Mouse (Mus musculus): Measurements from ENCODE around the gene Phkb.
A peak's percentile ranks its signal among the peaks of the same experiment; 100 is the strongest.
"Not testable (repeated sequence)": the region's sequence is repeated elsewhere in the genome, so short reads cannot be mapped to it uniquely, and the experiment has no call there.

Gene Phkb

GRCm38 (mm10) chr8:85840657-85841488 is at the start of gene Phkb, which contains the start of gene Itfg1:
Phkb (plus strand) TSS chr8:85840959.
Itfg1 (minus strand) TSS chr8:85840921.
- peak; percentile 94 to 95 for DNase-seq

GRCm38 (mm10) chr8:85796392-85796791 is 44.4 kb upstream of the Phkb start:
- DNase-seq = not testable (repeated sequence)

GRCm38 (mm10) chr8:85800164-85800563 is 40.6 kb upstream of the Phkb start:
- DNase-seq = no peak

- no peak for DNase-seq
Measured at GRCm38 (mm10) chr8:85801408-85801807, 39.4 kb upstream of the Phkb start.

GRCm38 (mm10) chr8:85813621-85814020 is 27.1 kb upstream of the Phkb start:
- no peak for DNase-seq

- peak in 1 of 2 experiments; percentile 18 for DNase-seq
Measured at GRCm38 (mm10) chr8:85839916-85840656, 673 bp upstream of the Phkb start.

GRCm38 (mm10) chr8:85841489-85841795 is 683 bp downstream of the Phkb start:
- DNase-seq = peak in 1 of 2 experiments; percentile 16

- DNase-seq = no peak
Measured at GRCm38 (mm10) chr8:85845887-85846286, 5.1 kb downstream of the Phkb start.

GRCm38 (mm10) chr8:85854220-85855123 is 13.7 kb downstream of the Phkb start:
- DNase-seq = no peak

GRCm38 (mm10) chr8:85857227-85857896 is 16.6 kb downstream of the Phkb start:
- not testable (repeated sequence) for DNase-seq

GRCm38 (mm10) chr8:85860612-85861011 is 19.9 kb downstream of the Phkb start:
- DNase-seq = no peak

GRCm38 (mm10) chr8:85862381-85862780 is 21.6 kb downstream of the Phkb start:
- DNase-seq = no peak

GRCm38 (mm10) chr8:85871660-85872059 is 30.9 kb downstream of the Phkb start:
- DNase-seq = no peak

GRCm38 (mm10) chr8:85877976-85878375 is 37.2 kb downstream of the Phkb start:
- DNase-seq = no peak

GRCm38 (mm10) chr8:85879624-85880023 is 38.9 kb downstream of the Phkb start:
- no peak for DNase-seq

GRCm38 (mm10) chr8:85884811-85885210 is 44.1 kb downstream of the Phkb start:
- no peak for DNase-seq

GRCm38 (mm10) chr8:85897636-85898035 is 56.9 kb downstream of the Phkb start:
- DNase-seq = no peak

GRCm38 (mm10) chr8:85924991-85925390 is 84.2 kb downstream of the Phkb start:
- DNase-seq = no peak

GRCm38 (mm10) chr8:85925574-85925973 is 84.8 kb downstream of the Phkb start:
- DNase-seq = no peak

- no peak for DNase-seq
Measured at GRCm38 (mm10) chr8:85926107-85926506, 85.3 kb downstream of the Phkb start.

- DNase-seq = no peak
Measured at GRCm38 (mm10) chr8:85936148-85936547, 95.4 kb downstream of the Phkb start.

- DNase-seq = no peak
Measured at GRCm38 (mm10) chr8:85937343-85937742, 96.6 kb downstream of the Phkb start.

Data from cerebellum, postnatal 25 days (tissue).